Mouse (Mus musculus) adrenal gland, postnatal 10 days (tissue): Measurements from ENCODE around the gene Gm3106. TPM values are rescaled to one million over a fixed set of nuclear protein-coding genes. Genes with fewer than 3 reads are reported as not detected.
"Not testable (repeated sequence)": the region's sequence is repeated elsewhere in the genome, so short reads cannot be mapped to it uniquely, and the experiment has no call there.

Experiments
- DNase-seq: peaks from one replicate; pipeline ENCODE4 v3.0.0; 2021; ENCODE audit warnings: mixed read lengths
- long read RNA-seq, 2 experiments: library from polyadenylated mRNA; stranded (forward); transcript quantifications; one replicate each; pipeline ENCODE4 v2.0.0; 2021
- total RNA-seq, 2 experiments: library from RNA; stranded (reverse); gene quantifications; 2 replicates each; pipeline ENCODE4 v1.2.3; 2021

Gene Gm3106
- total RNA-seq: not detected
- long read RNA-seq, experiment 1: 0 reads
- long read RNA-seq, experiment 2: 0 reads

- DNase-seq: not testable (repeated sequence)
Observed at GRCm38 (mm10) chr5:94217705-94218104, at the start of gene Gm3106. Gene Gm3106, plus strand, starts transcription at chr5:94218005.

Other genes with a start within 250 kb of the Gm3106 start
- gene BC061212, start 147.5 kb upstream of the Gm3106 start, total RNA-seq: not detected
- not detected for gene Gm6351, start 141.6 kb upstream of the Gm3106 start, total RNA-seq
- gene A430089I19Rik, start 88.8 kb downstream of the Gm3106 start, total RNA-seq: not detected
- not detected for gene Gm6502, start 96.4 kb downstream of the Gm3106 start, total RNA-seq
- not detected for gene AA792892, start 121.7 kb downstream of the Gm3106 start, total RNA-seq
- not detected for gene Gm7682, start 227.8 kb downstream of the Gm3106 start, total RNA-seq